Mouse (Mus musculus): Measurements from ENCODE around the gene Ccser1.

GRCm38 (mm10) chr6:61588999-61589398 is 408.9 kb downstream of the Ccser1 start:
- TF ChIP-seq POLR2A (IDR thresholded peaks at IDR 0.05; ENCODE audit: insufficient read depth, low read depth, low read length), result no peak
- TF ChIP-seq CTCF (IDR thresholded peaks at IDR 0.05; ENCODE audit: insufficient read depth, low read depth, low read length), result no peak
